Mouse (Mus musculus) lung, embryonic 15.5 days (tissue): ENCODE measurements around the gene Slc22a8. TPM values are rescaled to one million over a fixed set of nuclear protein-coding genes. Genes with fewer than 3 reads are reported as not detected.

Experiments
- ATAC-seq: fragments of 200-750 bp; cut with Nextera tagmentation; 2 replicates; pipeline ENCODE4 v1.8.0; 2017; ENCODE audit warnings: moderate number of reproducible peaks, borderline replicate concordance; ENCODE audit not compliant: low FRiP score, low TSS enrichment; ENCODE audit errors: extremely low read depth
- H3K27ac ChIP-seq: fragments of 300-500 bp; sonication (generic); 2 replicates; pipeline ENCODE4 v1.5.1; 2015; ENCODE audit warnings: moderate library complexity, mild to moderate bottlenecking, inconsistent platforms
- H3K27me3 ChIP-seq: fragments of 300-500 bp; sonication (generic); 2 replicates; pipeline ENCODE4 v1.6.1; 2015; ENCODE audit warnings: inconsistent platforms
- H3K36me3 ChIP-seq: fragments of 300-500 bp; sonication (generic); 2 replicates; pipeline ENCODE4 v1.6.1; 2015; ENCODE audit warnings: inconsistent platforms
- H3K4me1 ChIP-seq: fragments of 300-500 bp; sonication (generic); 2 replicates; pipeline ENCODE4 v1.6.1; 2015; ENCODE audit warnings: inconsistent platforms
- H3K4me2 ChIP-seq: fragments of 300-500 bp; sonication (generic); 2 replicates; pipeline ENCODE4 v1.6.1; 2015; ENCODE audit warnings: inconsistent platforms, mild to moderate bottlenecking, moderate library complexity
- H3K4me3 ChIP-seq: fragments of 300-500 bp; sonication (generic); 2 replicates; pipeline ENCODE4 v1.5.1; 2015; ENCODE audit warnings: mild to moderate bottlenecking, inconsistent platforms
- H3K9ac ChIP-seq: fragments of 300-500 bp; sonication (generic); 2 replicates; pipeline ENCODE4 v1.6.1; 2015; ENCODE audit warnings: inconsistent platforms
- H3K9me3 ChIP-seq: fragments of 300-500 bp; sonication (generic); 2 replicates; pipeline ENCODE4 v1.6.1; 2016; ENCODE audit warnings: inconsistent platforms
- WGBS: fragments of 180-500 bp; shearing (Covaris S2); methylation state at CpG from one replicate; pipeline ENCODE4 v1.1.7; 2015; 5-methylcytosine and 5-hydroxymethylcytosine counted together
- polyA plus RNA-seq: library from polyadenylated mRNA; unstranded; fragments of >200 nt; fragmentation: Nextera tagmentation; extraction: Ambion mirVana; gene quantifications from 2 replicates; pipeline ENCODE4 v1.2.1, GENCODE M21; 2015

Slc22a8 gene
- polyA plus RNA-seq, 1 experiment from 2014 or later: 0.09 TPM

GRCm38 (mm10) chr19:8632029-8632428, 41.0 kb downstream of the Slc22a8 start:
- no peak overlapping the region for H3K4me3 ChIP-seq
- no peak overlapping the region for H3K4me2 ChIP-seq
- H3K27me3 ChIP-seq: no peaks in the 10 kb centered on the region
- no peak overlapping the region for H3K9ac ChIP-seq
- 44% methylated on average over 1 of the region's 1 CpGs for WGBS
- no peaks in the 10 kb centered on the region for H3K36me3 ChIP-seq
- no peaks in the 10 kb centered on the region for H3K4me1 ChIP-seq
- no peak overlapping the region for H3K27ac ChIP-seq
- ATAC-seq: no peak
- H3K9me3 ChIP-seq: no peaks in the 10 kb centered on the region

GRCm38 (mm10) chr19:8642086-8642485, 51.0 kb downstream of the Slc22a8 start:
- H3K4me3 ChIP-seq: no peak overlapping the region
- H3K27me3 ChIP-seq: no peaks in the 10 kb centered on the region
- no peaks in the 10 kb centered on the region for H3K9me3 ChIP-seq
- H3K9ac ChIP-seq: no peak overlapping the region
- 38% methylated on average over 5 of the region's 5 CpGs for WGBS
- no peak overlapping the region for H3K4me2 ChIP-seq
- no peak for ATAC-seq
- no peak overlapping the region for H3K27ac ChIP-seq
- H3K4me1 ChIP-seq: no peaks in the 10 kb centered on the region
- no peaks in the 10 kb centered on the region for H3K36me3 ChIP-seq

GRCm38 (mm10) chr19:8646393-8646792, 55.3 kb downstream of the Slc22a8 start:
- Histone ChIP-seq H3K36me3 (no peaks in the 10 kb centered on the region), H3K27ac (no peak overlapping the region), H3K4me2 (no peak overlapping the region), H3K27me3 (no peaks in the 10 kb centered on the region), H3K9me3 (no peaks in the 10 kb centered on the region), H3K4me1 (no peaks in the 10 kb centered on the region), H3K9ac (no peak overlapping the region), H3K4me3 (no peak overlapping the region)
- WGBS: 69% methylated on average over 2 of the region's 2 CpGs
- ATAC-seq: no peak

- H3K4me3 ChIP-seq: no peak overlapping the region
- no peak; the same call in 1 of the 2 replicates for ATAC-seq
- no peak overlapping the region for H3K4me2 ChIP-seq
- H3K4me1 ChIP-seq: peaks cover 6% of the 10 kb centered on the region; the same call in 1 of the 2 replicates
- no peak overlapping the region for H3K27ac ChIP-seq
- no peaks in the 10 kb centered on the region for H3K27me3 ChIP-seq
- H3K9me3 ChIP-seq: no peaks in the 10 kb centered on the region
- H3K36me3 ChIP-seq: no peaks in the 10 kb centered on the region
- H3K9ac ChIP-seq: no peak overlapping the region
Observed at GRCm38 (mm10) chr19:8655833-8656232, 64.8 kb downstream of the Slc22a8 start.

- Histone ChIP-seq H3K9me3 (no peaks in the 10 kb centered on the region), H3K27ac (0 out of 2 replicates have a peak overlapping the region, but pooled peaks have one; percentile 30), H3K9ac (no peak overlapping the region), H3K4me1 (peaks cover 6% of the 10 kb centered on the region; the same call in 1 of the 2 replicates), H3K36me3 (no peaks in the 10 kb centered on the region), H3K4me2 (no peak overlapping the region), H3K4me3 (no peak overlapping the region), H3K27me3 (no peaks in the 10 kb centered on the region)
- WGBS: 64% methylated on average over 4 of the region's 4 CpGs
- no peak for ATAC-seq
Observed at GRCm38 (mm10) chr19:8656341-8656740, 65.3 kb downstream of the Slc22a8 start.

Other genes starting within 250 kb of the Slc22a8 start
- 0.07 TPM in 1 of 2 replicates, not detected in the other for gene Slc22a30, start 186.1 kb upstream of the Slc22a8 start, polyA plus RNA-seq
- gene Slc22a6, start 26.8 kb downstream of the Slc22a8 start, polyA plus RNA-seq: 0.11 TPM in 2 replicates
- 0.08 and 0.14 TPM in 2 replicates for gene Chrm1, start 72.5 kb downstream of the Slc22a8 start, polyA plus RNA-seq
- gene Slc3a2, start 132.1 kb downstream of the Slc22a8 start, polyA plus RNA-seq: 87.1 and 89.7 TPM in 2 replicates
- gene Wdr74, start 144.6 kb downstream of the Slc22a8 start, polyA plus RNA-seq: 85.6 and 86.3 TPM in 2 replicates
- 2.0 and 2.1 TPM in 2 replicates for gene 1700092M07Rik, start 149.5 kb downstream of the Slc22a8 start, polyA plus RNA-seq
- gene Stx5a, start 150.2 kb downstream of the Slc22a8 start, polyA plus RNA-seq: 142 and 153 TPM in 2 replicates
- gene Nxf1, start 165.8 kb downstream of the Slc22a8 start, polyA plus RNA-seq: 184 and 198 TPM in 2 replicates
- gene Tmem223, start 179.7 kb downstream of the Slc22a8 start, polyA plus RNA-seq: 181 and 197 TPM in 2 replicates
- 77.2 and 81.3 TPM in 2 replicates for gene Tmem179b, start 183.2 kb downstream of the Slc22a8 start, polyA plus RNA-seq
- 30.5 and 31.5 TPM in 2 replicates for gene Taf6l, start 195.2 kb downstream of the Slc22a8 start, polyA plus RNA-seq
- gene Polr2g, start 207.3 kb downstream of the Slc22a8 start, polyA plus RNA-seq: 147 and 159 TPM in 2 replicates
- gene Zbtb3, start 211.3 kb downstream of the Slc22a8 start, polyA plus RNA-seq: 5.7 and 6.4 TPM in 2 replicates
- 54.8 and 57.2 TPM in 2 replicates for gene Ttc9c, start 228.1 kb downstream of the Slc22a8 start, polyA plus RNA-seq
- 5.7 and 5.8 TPM in 2 replicates for gene Hnrnpul2, start 228.8 kb downstream of the Slc22a8 start, polyA plus RNA-seq
- not detected in 2 replicates for gene AC129217.1, start 238.5 kb downstream of the Slc22a8 start, polyA plus RNA-seq
- 48.3 and 52.3 TPM in 2 replicates for gene Bscl2, start 246.2 kb downstream of the Slc22a8 start, polyA plus RNA-seq
- gene Gng3, start 247.9 kb downstream of the Slc22a8 start, polyA plus RNA-seq: 1.6 and 2.5 TPM in 2 replicates